Mouse (Mus musculus) heart, embryonic 11.5 days (tissue): Measurements from ENCODE around the gene Slc22a2. TPM values are rescaled to one million over a fixed set of nuclear protein-coding genes. Genes with fewer than 3 reads are reported as not detected.
"Not testable (repeated sequence)": the region's sequence is repeated elsewhere in the genome, so short reads cannot be mapped to it uniquely, and the experiment has no call there.

Experiments used
- ATAC-seq: fragments of 200-750 bp; cut with Nextera tagmentation; replicated peaks from 2 replicates; pipeline ENCODE4 v1.8.0; 2017; ENCODE audit warnings: moderate library complexity; ENCODE audit not compliant: insufficient number of reproducible peaks, low FRiP score, low TSS enrichment
- H3K27ac ChIP-seq: fragments of 300-500 bp; sonication (generic); 2 replicates; pipeline ENCODE4 v1.5.1; 2014; ENCODE audit warnings: mild to moderate bottlenecking, low read depth, low read length
- H3K27me3 ChIP-seq: fragments of 300-500 bp; sonication (generic); 2 replicates; pipeline ENCODE4 v1.6.1; 2014; ENCODE audit warnings: mild to moderate bottlenecking, low read length, mixed read lengths; ENCODE audit not compliant: control insufficient read depth, insufficient read depth
- H3K36me3 ChIP-seq: fragments of 300-500 bp; sonication (generic); 2 replicates; pipeline ENCODE4 v1.6.1; 2014; ENCODE audit warnings: mild to moderate bottlenecking, low read length, moderate library complexity, mixed read lengths; ENCODE audit not compliant: control insufficient read depth, insufficient read depth
- H3K4me1 ChIP-seq: fragments of 300-500 bp; sonication (generic); 2 replicates; pipeline ENCODE4 v1.6.1; 2014; ENCODE audit warnings: low read length; ENCODE audit not compliant: control insufficient read depth, insufficient read depth
- H3K4me2 ChIP-seq: fragments of 300-500 bp; sonication (generic); 2 replicates; pipeline ENCODE4 v1.6.1; 2014; ENCODE audit warnings: mild to moderate bottlenecking, moderate library complexity
- H3K4me3 ChIP-seq: fragments of 300-500 bp; sonication (generic); 2 replicates; pipeline ENCODE4 v1.5.1; 2014; ENCODE audit warnings: low read depth, low read length
- H3K9ac ChIP-seq: fragments of 300-500 bp; sonication (generic); 2 replicates; pipeline ENCODE4 v1.6.1; 2014; ENCODE audit warnings: mild to moderate bottlenecking, low read depth, low read length, moderate library complexity
- H3K9me3 ChIP-seq: fragments of 300-500 bp; sonication (generic); replicated peaks from 2 replicates; pipeline ENCODE4 v1.6.1; 2016; ENCODE audit warnings: low read length; ENCODE audit not compliant: control insufficient read depth
- WGBS: fragments of 180-500 bp; shearing (Covaris S2); extraction: QIAGEN DNeasy Blood & Tissue Kit; methylation state at CpG from one replicate; pipeline ENCODE4 v1.1.7; 2014; ENCODE audit not compliant: insufficient replicate concordance; 5-methylcytosine and 5-hydroxymethylcytosine counted together
- polyA plus RNA-seq: library from polyadenylated mRNA; unstranded; fragments of >200 nt; fragmentation: Nextera tagmentation; extraction: Ambion mirVana; gene quantifications from 2 replicates; pipeline ENCODE4 v1.2.1, GENCODE M21; 2014

Slc22a2 gene
- polyA plus RNA-seq, result not detected in 2 replicates

DNA sequence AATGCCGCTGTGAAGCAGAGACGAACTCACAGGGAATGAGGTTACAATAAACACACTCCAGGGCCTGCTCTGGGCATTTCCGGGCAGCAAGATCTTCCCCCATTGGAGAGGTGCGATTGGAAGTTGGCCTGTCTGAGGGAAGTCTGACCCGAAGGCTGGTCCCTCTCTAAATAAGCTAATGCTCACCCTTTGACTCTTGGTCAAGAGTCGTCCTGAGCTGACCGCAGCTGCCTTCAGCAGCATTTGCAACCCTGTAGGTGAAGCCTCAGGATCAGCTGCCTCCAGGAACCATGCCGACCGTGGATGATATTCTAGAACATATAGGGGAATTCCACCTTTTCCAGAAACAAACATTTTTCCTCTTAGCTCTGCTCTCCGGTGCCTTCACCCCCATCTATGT lies at the start of gene Slc22a2:
TSS of gene Slc22a2 (plus strand) at position 142 of the 400 bp plus-strand sequence.
- Histone ChIP-seq H3K36me3 (no peaks in the 10 kb centered on the region), H3K4me3 (no peak within 1 kb of the TSS), H3K9ac (no peak within 1 kb of the TSS), H3K4me1 (no peaks in the 10 kb centered on the region), H3K9me3 (no peaks in the 10 kb centered on the region), H3K27me3 (peaks cover 13% of the 10 kb centered on the region), H3K4me2 (no peak within 1 kb of the TSS), H3K27ac (no peak within 1 kb of the TSS)
- WGBS, result 73% methylated on average over 10 of the region's 10 CpGs
- no peak for ATAC-seq

DNA sequence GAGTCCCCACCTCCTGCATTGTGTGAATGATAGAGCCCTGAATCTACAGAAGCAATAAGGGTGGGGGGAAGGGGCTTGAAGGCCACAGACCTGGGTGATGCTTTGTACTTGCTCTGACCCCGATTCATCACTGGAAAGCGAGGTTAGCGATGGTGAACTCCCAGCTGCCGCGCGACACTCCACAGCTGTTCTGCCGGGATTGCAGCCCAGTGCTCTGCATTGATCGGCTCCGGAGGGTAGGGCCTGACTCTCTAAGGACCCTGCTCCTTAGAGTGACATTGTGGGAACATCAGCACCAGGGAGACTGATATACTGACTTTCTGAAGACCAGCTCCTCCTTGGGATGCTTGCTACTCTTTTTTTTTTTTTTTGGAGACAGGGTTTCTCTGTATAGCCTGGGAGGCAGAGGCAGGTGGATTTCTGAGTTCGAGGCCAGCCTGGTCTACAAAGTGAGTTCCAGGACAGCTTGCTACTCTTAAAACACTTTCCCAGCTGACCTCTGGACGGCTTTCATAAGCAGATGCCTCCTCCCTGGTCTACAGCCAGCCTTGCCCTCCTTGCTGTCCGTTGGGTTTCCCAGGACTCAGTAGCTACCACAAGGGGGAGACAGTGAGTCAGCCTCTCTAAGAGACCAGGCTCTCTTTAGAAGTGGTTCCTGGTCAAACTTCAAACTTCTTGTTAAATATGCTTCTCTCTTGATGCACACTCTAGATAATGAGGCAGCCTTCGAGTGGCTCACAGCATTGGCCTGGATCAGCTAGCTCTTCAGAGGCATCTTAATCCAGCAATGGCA lies 49.4 kb upstream of the Slc22a2 start:
- Histone ChIP-seq H3K27me3 (no peaks in the 10 kb centered on the region; the same call in 1 of the 2 replicates), H3K4me3 (no peak overlapping the region), H3K9me3 (no peaks in the 10 kb centered on the region), H3K4me2 (no peak overlapping the region), H3K36me3 (no peaks in the 10 kb centered on the region), H3K27ac (no peak overlapping the region), H3K9ac (no peak overlapping the region), H3K4me1 (peaks cover 4% of the 10 kb centered on the region)
- 51% methylated on average over 13 of the region's 13 CpGs for WGBS
- ATAC-seq, result no peak

DNA sequence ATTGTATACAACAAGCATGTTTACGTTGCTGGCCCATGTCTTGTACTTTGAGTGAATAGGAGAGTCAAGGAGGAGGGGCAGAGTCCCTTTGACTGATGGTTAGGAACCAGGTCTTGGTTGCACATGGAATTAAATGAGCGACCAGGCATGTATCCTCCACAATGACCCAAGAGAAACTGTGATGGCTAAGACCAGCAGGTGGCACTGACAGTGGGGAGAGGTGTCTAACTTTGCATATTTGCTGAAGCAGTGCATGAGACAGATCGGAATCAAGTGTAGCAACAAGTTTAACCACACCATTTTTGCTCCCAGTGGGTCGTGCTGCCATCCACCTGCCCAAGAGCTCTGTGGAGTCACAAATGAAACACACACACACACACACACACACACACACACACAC lies 21.7 kb upstream of the Slc22a2 start:
- Histone ChIP-seq H3K4me2 (no peak overlapping the region), H3K9ac (no peak overlapping the region), H3K36me3 (no peaks in the 10 kb centered on the region), H3K4me3 (no peak overlapping the region), H3K27me3 (no peaks in the 10 kb centered on the region), H3K4me1 (no peaks in the 10 kb centered on the region), H3K9me3 (no peaks in the 10 kb centered on the region), H3K27ac (no peak overlapping the region)
- 80% methylated on average over 4 of the region's 4 CpGs for WGBS
- ATAC-seq, result no peak

DNA sequence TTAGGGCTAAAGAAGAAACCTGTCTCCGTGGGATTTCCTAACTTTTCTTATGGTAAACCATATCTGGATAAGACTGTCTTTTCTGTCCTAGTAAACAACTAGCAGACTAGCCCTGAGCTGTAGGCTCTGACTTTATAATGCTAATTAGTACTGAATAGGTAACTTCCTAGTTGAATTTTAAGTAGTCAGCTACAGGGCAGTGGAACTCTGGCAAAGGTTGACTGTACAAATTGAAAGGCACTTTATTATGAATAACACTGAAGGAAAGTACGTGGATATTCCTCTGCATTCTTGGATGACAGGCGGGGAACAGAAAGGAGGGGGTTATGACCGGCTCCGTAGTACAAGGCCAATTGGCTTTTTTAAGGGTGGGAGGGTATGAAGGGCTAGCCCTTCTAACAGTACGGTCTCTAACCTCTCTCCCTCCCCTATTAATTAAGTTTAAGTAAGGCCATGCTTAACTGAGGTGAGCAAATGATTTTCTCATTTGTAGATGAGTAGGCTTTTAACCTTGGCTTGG lies 19.4 kb upstream of the Slc22a2 start:
- H3K27me3 ChIP-seq, ATAC-seq, H3K4me1 ChIP-seq, H3K4me3 ChIP-seq, H3K36me3 ChIP-seq, H3K9ac ChIP-seq, H3K4me2 ChIP-seq, H3K9me3 ChIP-seq, H3K27ac ChIP-seq: not testable (repeated sequence)
- 81% methylated on average over 6 of the region's 6 CpGs for WGBS

- 86% methylated on average over 6 of the region's 6 CpGs for WGBS
- H3K27me3 ChIP-seq, result no peaks in the 10 kb centered on the region
- no peak overlapping the region for H3K27ac ChIP-seq
- H3K36me3 ChIP-seq, result no peaks in the 10 kb centered on the region
- H3K4me2 ChIP-seq, result no peak overlapping the region
- no peaks in the 10 kb centered on the region for H3K4me1 ChIP-seq
- no peaks in the 10 kb centered on the region for H3K9me3 ChIP-seq
- no peak overlapping the region for H3K4me3 ChIP-seq
- no peak for ATAC-seq
- no peak overlapping the region for H3K9ac ChIP-seq
Measured at GRCm38 (mm10) chr17:12565443-12565842, 18.5 kb upstream of the Slc22a2 start.

DNA sequence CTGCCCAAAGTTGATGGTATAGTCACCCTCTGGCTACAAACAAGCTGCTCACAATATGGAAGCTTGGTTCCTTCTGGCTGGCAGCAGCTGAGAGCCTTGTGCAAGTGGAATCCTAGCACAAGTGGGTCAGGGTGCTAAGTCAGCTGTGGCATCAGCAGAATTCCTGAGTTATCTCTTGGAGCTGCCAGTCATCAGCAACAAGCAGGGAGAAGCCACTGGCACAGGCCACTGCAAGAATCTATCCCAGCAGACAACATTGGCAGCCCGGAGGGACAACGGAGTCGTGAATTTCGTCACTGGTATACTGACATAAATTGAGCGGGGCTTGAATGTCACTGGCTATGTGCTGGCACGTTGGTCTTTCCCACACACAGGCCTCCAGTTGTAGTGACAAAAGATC lies 12.6 kb upstream of the Slc22a2 start:
- ATAC-seq, result no peak
- WGBS, result 50% methylated on average over 6 of the region's 6 CpGs

DNA sequence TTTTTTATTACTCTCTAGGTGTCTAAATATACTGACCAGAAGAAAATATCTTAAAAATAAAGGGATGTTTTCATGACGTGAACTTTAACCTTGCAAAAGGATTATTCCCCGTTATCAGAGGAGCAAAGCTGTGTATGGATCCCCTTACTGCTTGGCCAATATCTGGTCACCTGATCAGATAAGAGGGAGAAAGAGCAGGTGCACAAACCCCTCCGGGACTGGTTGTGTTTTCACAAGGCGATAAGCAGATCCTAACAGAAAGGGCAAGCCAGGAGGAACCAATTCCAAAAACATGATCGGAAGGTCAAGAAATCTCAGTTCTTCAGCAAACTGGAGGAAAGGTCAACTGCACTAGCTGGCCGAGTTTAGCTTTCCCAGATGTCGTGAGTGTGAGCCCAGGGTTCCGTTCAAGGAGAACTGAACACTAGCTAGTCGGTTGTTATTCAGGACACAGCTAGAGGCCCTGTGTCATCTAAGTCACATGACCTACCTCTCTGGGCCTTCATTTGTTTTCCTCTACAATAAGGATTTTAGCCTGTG lies 11.9 kb upstream of the Slc22a2 start:
- no peak for ATAC-seq
- no peaks in the 10 kb centered on the region for H3K9me3 ChIP-seq
- 52% methylated on average over 9 of the region's 9 CpGs for WGBS
- H3K36me3 ChIP-seq, result no peaks in the 10 kb centered on the region
- H3K27ac ChIP-seq, result no peak overlapping the region
- no peak overlapping the region for H3K9ac ChIP-seq
- H3K4me1 ChIP-seq, result peaks cover 11% of the 10 kb centered on the region
- no peak overlapping the region for H3K4me3 ChIP-seq
- no peak overlapping the region for H3K4me2 ChIP-seq
- no peaks in the 10 kb centered on the region; the same call in 1 of the 2 replicates for H3K27me3 ChIP-seq

More for the DNA sequence above, 12.6 kb upstream of the Slc22a2 start:
- no peaks in the 10 kb centered on the region; the same call in 1 of the 2 replicates for H3K27me3 ChIP-seq
- H3K4me1 ChIP-seq, result peaks cover 11% of the 10 kb centered on the region
- H3K9me3 ChIP-seq, result no peaks in the 10 kb centered on the region
- H3K4me3 ChIP-seq, result no peak overlapping the region
- H3K9ac ChIP-seq, result no peak overlapping the region
- no peaks in the 10 kb centered on the region for H3K36me3 ChIP-seq
- no peak overlapping the region for H3K27ac ChIP-seq
- H3K4me2 ChIP-seq, result no peak overlapping the region

DNA sequence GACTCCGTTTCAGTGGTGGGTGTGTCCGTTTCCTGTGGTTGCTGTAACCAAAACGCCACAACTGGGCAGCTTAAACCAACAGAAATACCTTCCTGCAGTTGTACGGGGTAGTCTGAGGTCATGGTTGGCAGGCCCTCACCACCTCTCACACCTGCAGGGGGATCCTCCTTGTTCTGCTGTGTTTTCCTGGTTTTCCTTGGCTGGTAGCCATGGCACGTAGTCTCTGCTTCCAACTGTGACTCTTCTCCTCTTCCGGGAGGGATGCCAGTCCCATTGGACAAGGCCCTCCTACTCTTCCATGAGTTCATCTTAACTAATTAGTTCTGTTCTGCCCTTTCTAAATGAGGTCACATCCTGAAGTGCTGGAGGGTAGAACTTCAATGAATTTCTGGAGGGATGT lies 8.5 kb upstream of the Slc22a2 start:
- Histone ChIP-seq H3K27ac (no peak overlapping the region), H3K36me3 (no peaks in the 10 kb centered on the region), H3K9ac (no peak overlapping the region), H3K4me1 (peaks cover 11% of the 10 kb centered on the region), H3K27me3 (no peaks in the 10 kb centered on the region; the same call in 1 of the 2 replicates), H3K9me3 (no peaks in the 10 kb centered on the region), H3K4me2 (no peak overlapping the region), H3K4me3 (no peak overlapping the region)
- no peak for ATAC-seq
- 73% methylated on average over 6 of the region's 6 CpGs for WGBS
